Mouse (Mus musculus): ENCODE measurements around the gene Tcp10b.
"Not testable (repeated sequence)": the region's sequence is repeated elsewhere in the genome, so short reads cannot be mapped to it uniquely, and the experiment has no call there.

GRCm38 (mm10) chr17:13092960-13093359 lies 32.1 kb downstream of the Tcp10b start:
- TF ChIP-seq EP300, CTCF (IDR thresholded peaks at IDR 0.05; ENCODE audit: low read depth): not testable (repeated sequence)

Measured in heart, postnatal 0 days (tissue).